Mouse (Mus musculus) hindbrain, embryonic 16.5 days (tissue): ENCODE data around the gene Ndufb10. TPM values are rescaled to one million over a fixed set of nuclear protein-coding genes. Genes with fewer than 3 reads are reported as not detected.

ENCODE experiments used
- ATAC-seq: fragments of 200-750 bp; cut with Nextera tagmentation; 2 replicates; pipeline ENCODE4 v1.8.0; 2017; ENCODE audit warnings: moderate TSS enrichment, moderate library complexity
- H3K27ac ChIP-seq: fragments of 300-500 bp; sonication (generic); 2 replicates; pipeline ENCODE4 v1.5.1; 2014; ENCODE audit warnings: low read depth, mild to moderate bottlenecking, control low read depth, low read length, moderate library complexity
- H3K27me3 ChIP-seq: fragments of 300-500 bp; sonication (generic); replicated peaks from 2 replicates; pipeline ENCODE4 v1.6.1; 2014; ENCODE audit warnings: low read length; ENCODE audit not compliant: control insufficient read depth, insufficient read depth
- H3K36me3 ChIP-seq: fragments of 300-500 bp; sonication (generic); 2 replicates; pipeline ENCODE4 v1.6.1; 2014; ENCODE audit warnings: mild to moderate bottlenecking, low read length, moderate library complexity, mixed read lengths; ENCODE audit not compliant: control insufficient read depth, insufficient read depth
- H3K4me1 ChIP-seq: fragments of 300-500 bp; sonication (generic); 2 replicates; pipeline ENCODE4 v1.6.1; 2014; ENCODE audit warnings: low read depth, low read length; ENCODE audit not compliant: control insufficient read depth, insufficient read depth
- H3K4me2 ChIP-seq: fragments of 300-500 bp; sonication (generic); 2 replicates; pipeline ENCODE4 v1.6.1; 2014; ENCODE audit warnings: mild to moderate bottlenecking, low read length, control low read depth, moderate library complexity
- H3K4me3 ChIP-seq: fragments of 300-500 bp; sonication (generic); 2 replicates; pipeline ENCODE4 v1.5.1; 2014; ENCODE audit warnings: mild to moderate bottlenecking, low read length, control low read depth, moderate library complexity
- H3K9ac ChIP-seq: fragments of 300-500 bp; sonication (generic); 2 replicates; pipeline ENCODE4 v1.6.1; 2014; ENCODE audit warnings: low read depth, mild to moderate bottlenecking, control low read depth, low read length, moderate library complexity
- H3K9me3 ChIP-seq: fragments of 300-500 bp; sonication (generic); 2 replicates; pipeline ENCODE4 v1.6.1; 2014; ENCODE audit warnings: mild to moderate bottlenecking, low read length, moderate library complexity; ENCODE audit not compliant: control insufficient read depth
- WGBS: fragments of 180-500 bp; shearing (Covaris S2); extraction: QIAGEN DNeasy Blood & Tissue Kit; methylation state at CpG from one replicate; pipeline ENCODE4 v1.1.7; 2014; 5-methylcytosine and 5-hydroxymethylcytosine counted together
- polyA plus RNA-seq: library from polyadenylated mRNA; unstranded; fragments of >200 nt; fragmentation: Nextera tagmentation; extraction: Ambion mirVana; gene quantifications from 2 replicates; pipeline ENCODE4 v1.2.1, GENCODE M21; 2015

The Ndufb10 gene
- polyA plus RNA-seq, 1 experiment from 2014 or later: 307 TPM

DNA sequence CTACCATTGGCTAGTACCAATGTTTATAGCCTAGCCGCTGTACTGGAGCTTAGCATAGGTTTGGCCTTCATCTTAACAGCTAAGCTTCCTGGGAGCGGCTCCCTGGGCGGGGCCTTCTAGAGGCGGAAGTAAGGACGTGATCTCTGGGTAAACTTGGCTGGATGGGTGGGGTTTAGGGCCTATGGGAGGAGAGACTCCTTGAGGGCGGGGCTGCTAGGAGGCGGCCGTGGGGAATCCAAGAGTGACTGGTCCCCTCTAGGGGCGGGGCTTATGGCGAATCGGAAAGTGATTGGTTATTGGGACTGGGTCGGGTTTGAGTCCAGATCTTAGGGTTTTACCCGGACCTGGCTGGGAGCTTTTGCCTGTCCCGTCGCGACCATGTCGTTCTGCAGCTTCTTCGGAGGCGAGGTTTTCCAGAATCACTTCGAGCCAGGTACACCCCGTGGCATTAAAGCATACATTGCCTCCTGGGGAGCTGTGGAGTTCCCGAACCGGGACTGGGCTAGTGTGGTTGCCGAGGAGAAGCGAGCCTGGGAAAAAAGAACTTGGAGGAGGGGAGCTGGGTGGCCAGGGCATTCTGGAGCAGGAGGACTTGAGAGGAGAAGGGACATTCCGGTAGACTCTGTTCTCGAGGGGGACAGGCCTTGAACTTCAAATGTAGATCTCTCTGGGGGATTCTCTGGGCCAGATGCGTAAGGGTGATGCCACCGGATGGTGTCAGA is 12.2 kb upstream of the Ndufb10 start, which contains the start of gene Msrb1:
Msrb1 (plus strand) TSS at position 313 of the 722 bp plus-strand sequence.
- Histone ChIP-seq H3K9me3 (no peaks in the 10 kb centered on the region), H3K9ac (peak within 1 kb of the TSS; percentile 71), H3K4me1 (peaks cover 15% of the 10 kb centered on the region), H3K27ac (peak within 1 kb of the TSS; percentile 54), H3K4me2 (peak within 1 kb of the TSS; percentile 94), H3K4me3 (peak within 1 kb of the TSS; percentile 55), H3K36me3 (no peaks in the 10 kb centered on the region), H3K27me3 (peaks cover 2% of the 10 kb centered on the region; the same call in 1 of the 2 replicates)
- WGBS: 1% methylated on average over 29 of the region's 29 CpGs
- ATAC-seq: peak; percentile 97

- no peaks in the 10 kb centered on the region for H3K36me3 ChIP-seq
- H3K4me1 ChIP-seq: peaks cover 15% of the 10 kb centered on the region
- H3K4me2 ChIP-seq: peak overlapping the region; percentile 94
- WGBS: 86% methylated on average over 7 of the region's 7 CpGs
- no peak overlapping the region for H3K4me3 ChIP-seq
- no peak for ATAC-seq
- H3K27ac ChIP-seq: no peak overlapping the region; the same call in 1 of the 2 replicates
- H3K9me3 ChIP-seq: no peaks in the 10 kb centered on the region
- H3K9ac ChIP-seq: no peak overlapping the region
- peaks cover 2% of the 10 kb centered on the region; the same call in 1 of the 2 replicates for H3K27me3 ChIP-seq
These were observed 11.2 kb upstream of the Ndufb10 start for GRCm38 (mm10) chr17:24735446-24735845.

DNA sequence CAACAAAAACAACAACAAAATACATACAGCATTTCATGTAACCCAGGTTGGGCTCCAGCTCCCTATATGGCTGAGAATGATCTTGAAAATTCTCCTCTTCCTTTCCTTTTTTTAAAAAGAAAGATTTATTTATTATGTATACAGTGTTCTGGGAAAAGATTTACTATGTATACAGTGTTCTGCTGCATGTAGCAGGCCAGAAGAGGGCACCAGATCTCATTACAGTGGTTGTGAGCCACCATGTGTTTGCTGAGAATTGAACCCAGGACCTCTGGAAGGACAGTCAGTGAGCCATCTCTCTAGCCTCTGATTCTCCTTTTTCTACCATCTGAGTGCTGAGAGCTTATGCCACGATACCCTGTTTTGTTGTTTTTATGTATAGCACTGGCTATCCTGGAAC is 10.2 kb upstream of the Ndufb10 start:
- H3K4me3 ChIP-seq: no peak overlapping the region
- H3K27ac ChIP-seq: no peak overlapping the region
- no peak overlapping the region for H3K9ac ChIP-seq
- H3K27me3 ChIP-seq: peaks cover 2% of the 10 kb centered on the region; the same call in 1 of the 2 replicates
- no peak overlapping the region for H3K4me2 ChIP-seq
- ATAC-seq: no peak
- no peaks in the 10 kb centered on the region for H3K9me3 ChIP-seq
- H3K4me1 ChIP-seq: peaks cover 15% of the 10 kb centered on the region
- 85% methylated on average over 1 of the region's 1 CpGs for WGBS
- H3K36me3 ChIP-seq: no peaks in the 10 kb centered on the region

DNA sequence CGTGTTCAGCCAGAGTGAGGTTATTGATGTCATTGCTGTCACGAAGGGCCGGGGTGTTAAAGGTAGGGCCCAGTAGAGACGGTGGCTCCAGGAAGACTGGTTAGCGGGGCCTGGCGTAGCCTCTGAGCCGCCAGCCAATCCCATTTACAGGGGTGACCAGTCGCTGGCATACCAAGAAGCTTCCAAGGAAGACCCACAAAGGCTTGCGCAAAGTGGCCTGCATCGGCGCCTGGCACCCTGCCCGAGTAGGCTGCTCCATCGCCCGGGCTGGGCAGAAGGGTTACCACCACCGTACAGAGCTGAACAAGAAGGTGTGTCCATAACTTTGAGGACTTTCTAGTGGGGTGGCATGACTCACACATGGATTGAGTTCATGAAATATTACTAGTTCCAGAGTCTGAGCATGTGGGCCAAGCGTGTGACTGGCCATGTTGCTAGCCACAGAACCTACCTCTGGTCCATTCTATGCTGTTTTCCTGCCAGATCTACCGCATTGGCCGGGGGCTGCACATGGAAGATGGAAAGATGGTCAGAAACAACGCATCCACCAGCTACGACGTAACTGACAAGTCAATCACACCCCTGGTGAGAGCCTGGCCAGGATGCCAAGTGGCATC is 9.3 kb upstream of the Ndufb10 start:
- ATAC-seq: no peak
- H3K4me2 ChIP-seq: no peak overlapping the region
- no peaks in the 10 kb centered on the region for H3K36me3 ChIP-seq
- no peak overlapping the region; the same call in 1 of the 2 replicates for H3K9ac ChIP-seq
- H3K9me3 ChIP-seq: no peaks in the 10 kb centered on the region
- H3K27ac ChIP-seq: no peak overlapping the region
- H3K4me3 ChIP-seq: no peak overlapping the region
- peaks cover 15% of the 10 kb centered on the region for H3K4me1 ChIP-seq
- WGBS: 91% methylated on average over 21 of the region's 21 CpGs
- peaks cover 2% of the 10 kb centered on the region; the same call in 1 of the 2 replicates for H3K27me3 ChIP-seq

DNA sequence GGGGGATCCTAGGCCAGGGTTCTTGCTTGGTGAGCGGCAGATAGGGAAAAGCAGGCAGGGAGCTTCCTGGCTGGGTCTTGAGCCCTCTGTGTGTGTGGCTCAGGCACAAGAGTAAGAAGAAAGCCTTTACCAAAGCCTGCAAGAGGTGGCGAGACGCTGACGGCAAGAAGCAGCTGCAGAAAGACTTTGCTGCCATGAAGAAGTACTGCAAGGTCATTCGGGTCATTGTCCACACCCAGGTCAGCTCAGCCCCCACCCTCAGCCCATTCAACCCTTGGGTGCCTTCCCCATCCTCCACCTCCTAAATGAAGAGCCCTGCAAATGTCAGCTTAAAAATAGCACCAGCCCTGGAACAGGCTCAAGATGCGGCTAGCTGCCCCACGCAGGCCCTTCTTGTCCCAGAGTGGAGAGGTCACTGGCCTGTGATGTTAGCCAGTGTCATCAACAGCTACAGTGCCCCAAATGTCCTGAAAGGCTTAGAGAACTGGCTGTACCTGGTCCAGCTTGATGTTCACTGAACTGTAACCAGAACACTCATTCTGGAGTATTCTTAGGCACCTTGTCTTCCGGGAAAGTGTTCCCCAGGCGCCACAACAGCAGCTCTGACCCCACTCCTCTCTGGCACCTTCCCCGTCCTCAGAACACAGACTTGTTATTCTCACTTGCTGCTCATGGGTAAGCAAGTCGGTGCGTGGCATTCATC is 8.1 kb upstream of the Ndufb10 start:
- Histone ChIP-seq H3K4me3 (no peak overlapping the region), H3K9ac (no peak overlapping the region), H3K9me3 (no peaks in the 10 kb centered on the region), H3K4me1 (peaks cover 12% of the 10 kb centered on the region), H3K27me3 (peaks cover 2% of the 10 kb centered on the region; the same call in 1 of the 2 replicates), H3K4me2 (no peak overlapping the region), H3K36me3 (no peaks in the 10 kb centered on the region), H3K27ac (no peak overlapping the region)
- 81% methylated on average over 12 of the region's 12 CpGs for WGBS
- no peak for ATAC-seq

DNA sequence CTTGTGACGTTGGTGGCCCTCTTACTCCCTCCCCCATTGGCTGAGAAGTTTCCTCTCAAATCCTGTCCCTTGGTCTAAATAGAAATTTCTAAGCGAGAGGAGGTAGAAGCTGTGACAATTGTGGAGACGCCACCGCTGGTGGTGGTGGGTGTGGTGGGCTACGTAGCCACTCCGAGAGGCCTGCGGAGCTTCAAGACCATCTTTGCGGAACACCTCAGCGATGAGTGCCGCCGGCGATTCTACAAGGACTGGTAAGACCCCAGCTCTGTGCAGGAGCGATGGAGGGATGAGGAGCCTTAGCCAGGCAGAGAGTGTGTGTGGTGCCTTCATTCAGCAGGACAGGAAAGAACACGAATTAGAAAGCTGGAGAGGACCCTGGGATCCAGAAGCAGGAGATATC is 6.5 kb upstream of the Ndufb10 start:
- Histone ChIP-seq H3K9ac (no peak overlapping the region), H3K4me2 (no peak overlapping the region), H3K27ac (no peak overlapping the region), H3K9me3 (no peaks in the 10 kb centered on the region), H3K4me1 (0 out of 2 replicates have a peak, but pooled peaks cover 2% of the 10 kb centered on the region), H3K36me3 (no peaks in the 10 kb centered on the region), H3K4me3 (no peak overlapping the region), H3K27me3 (peaks cover 2% of the 10 kb centered on the region; the same call in 1 of the 2 replicates)
- 79% methylated on average over 14 of the region's 14 CpGs for WGBS
- ATAC-seq: no peak

DNA sequence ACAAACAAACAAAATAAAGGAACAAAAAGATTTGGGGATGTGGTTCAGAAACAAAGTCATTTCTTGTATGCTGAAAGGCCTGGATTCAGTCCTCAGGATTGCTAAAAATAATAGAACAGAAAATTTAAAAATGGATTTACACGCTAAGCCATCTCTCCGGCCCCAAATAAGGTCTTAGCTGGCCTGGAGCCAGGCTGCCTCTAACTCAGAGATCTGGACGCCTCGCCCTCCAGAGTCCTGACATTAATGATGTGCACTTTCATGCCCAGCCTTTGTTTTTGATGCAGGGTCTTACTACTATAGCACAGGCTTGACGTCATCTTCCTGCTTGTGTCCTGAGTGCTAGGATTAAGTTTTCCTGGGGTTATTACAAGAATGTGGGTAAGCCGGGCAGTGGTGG is 4.8 kb upstream of the Ndufb10 start:
- peaks cover 2% of the 10 kb centered on the region; the same call in 1 of the 2 replicates for H3K27me3 ChIP-seq
- no peak overlapping the region for H3K4me3 ChIP-seq
- no peak overlapping the region for H3K27ac ChIP-seq
- no peaks in the 10 kb centered on the region for H3K9me3 ChIP-seq
- no peaks in the 10 kb centered on the region for H3K4me1 ChIP-seq
- no peak for ATAC-seq
- no peaks in the 10 kb centered on the region for H3K36me3 ChIP-seq
- H3K4me2 ChIP-seq: no peak overlapping the region
- WGBS: 74% methylated on average over 6 of the region's 6 CpGs
- no peak overlapping the region for H3K9ac ChIP-seq

DNA sequence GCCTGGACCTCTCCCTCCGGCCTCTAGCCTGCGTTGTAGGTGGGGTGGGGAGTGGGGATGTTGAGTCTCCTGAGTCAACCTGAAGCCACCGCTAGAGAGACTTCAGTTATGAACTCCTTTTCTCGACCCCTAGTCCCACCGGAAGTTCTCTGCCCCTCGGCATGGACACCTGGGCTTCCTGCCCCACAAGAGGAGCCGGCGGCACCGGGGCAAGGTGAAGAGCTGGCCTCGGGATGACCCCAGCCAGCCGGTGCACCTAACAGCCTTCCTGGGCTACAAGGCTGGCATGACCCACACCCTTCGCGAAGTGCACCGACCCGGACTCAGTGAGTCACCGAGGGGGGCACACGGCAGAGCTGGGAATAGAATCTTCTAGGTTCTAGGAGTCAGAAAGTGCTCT is 3.9 kb upstream of the Ndufb10 start:
- Histone ChIP-seq H3K36me3 (no peaks in the 10 kb centered on the region), H3K4me2 (no peak overlapping the region), H3K4me1 (peaks cover 5% of the 10 kb centered on the region), H3K4me3 (no peak overlapping the region), H3K9ac (no peak overlapping the region), H3K27ac (no peak overlapping the region), H3K9me3 (no peaks in the 10 kb centered on the region), H3K27me3 (no peaks in the 10 kb centered on the region)
- ATAC-seq: no peak
- WGBS: 77% methylated on average over 17 of the region's 17 CpGs

DNA sequence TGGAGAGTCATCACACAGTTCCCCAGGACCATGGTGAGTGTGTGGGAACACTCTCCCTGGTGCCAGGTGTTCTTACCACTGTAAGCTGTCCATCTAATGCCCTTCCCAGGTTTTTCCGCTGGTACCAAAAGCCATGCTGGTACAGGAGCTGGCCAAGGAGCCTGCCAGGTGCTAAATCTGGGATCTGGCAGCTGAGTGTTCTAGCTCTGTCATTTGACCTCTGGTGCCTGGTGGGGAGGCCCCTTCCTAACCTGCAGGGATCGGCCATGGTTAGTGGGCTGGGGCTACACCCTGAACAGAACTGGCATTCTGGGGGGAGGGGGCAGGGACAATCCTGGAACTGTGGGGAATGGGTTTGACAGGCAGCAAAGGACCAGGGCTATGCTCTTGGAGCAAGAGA is 3.3 kb upstream of the Ndufb10 start, which contains the start of gene Rpl3l:
Rpl3l (plus strand) TSS at position 203 of the 400 bp plus-strand sequence.
- no peaks in the 10 kb centered on the region for H3K9me3 ChIP-seq
- no peak within 1 kb of the TSS for H3K4me3 ChIP-seq
- H3K4me1 ChIP-seq: peaks cover 9% of the 10 kb centered on the region
- no peak within 1 kb of the TSS for H3K9ac ChIP-seq
- no peak within 1 kb of the TSS for H3K4me2 ChIP-seq
- no peak within 1 kb of the TSS for H3K27ac ChIP-seq
- no peaks in the 10 kb centered on the region for H3K27me3 ChIP-seq
- H3K36me3 ChIP-seq: no peaks in the 10 kb centered on the region
- ATAC-seq: no peak
- WGBS: 81% methylated on average over 2 of the region's 2 CpGs
